Mouse (Mus musculus) hindbrain, postnatal 0 days (tissue): Measurements from ENCODE around the gene Vps37b. TPM values are rescaled to one million over a fixed set of nuclear protein-coding genes. Genes with fewer than 3 reads are reported as not detected.
A peak's percentile ranks its signal among the peaks of the same experiment; 100 is the strongest.

Source experiments
- ATAC-seq: fragments of 200-750 bp; cut with Nextera tagmentation; 2 replicates; pipeline ENCODE4 v1.8.0; 2017; ENCODE audit warnings: mild to moderate bottlenecking, moderate TSS enrichment, moderate library complexity
- DNase-seq: peaks from one replicate; pipeline ENCODE4 v3.0.0-alpha.2; 2015; ENCODE audit warnings: low spot score
- H3K27ac ChIP-seq: fragments of 300-500 bp; sonication (generic); 2 replicates; pipeline ENCODE4 v1.5.1; 2014; ENCODE audit warnings: mild to moderate bottlenecking
- H3K27me3 ChIP-seq: fragments of 300-500 bp; sonication (generic); 2 replicates; pipeline ENCODE4 v1.6.1; 2014; ENCODE audit warnings: low read length, mixed read lengths; ENCODE audit not compliant: insufficient read depth
- H3K36me3 ChIP-seq: fragments of 300-500 bp; sonication (generic); 2 replicates; pipeline ENCODE4 v1.6.1; 2014; ENCODE audit warnings: low read length, mixed read lengths; ENCODE audit not compliant: insufficient read depth
- H3K4me1 ChIP-seq: fragments of 300-500 bp; sonication (generic); 2 replicates; pipeline ENCODE4 v1.6.1; 2014; ENCODE audit warnings: antibody characterized with exemption, low read length, mixed read lengths; ENCODE audit not compliant: insufficient read depth
- H3K4me2 ChIP-seq: fragments of 300-500 bp; sonication (generic); 2 replicates; pipeline ENCODE4 v1.6.1; 2014; ENCODE audit warnings: low read depth, mild to moderate bottlenecking, low read length, moderate library complexity, mixed read lengths
- H3K4me3 ChIP-seq: fragments of 300-500 bp; sonication (generic); 2 replicates; pipeline ENCODE4 v1.5.1; 2014; ENCODE audit warnings: low read length
- H3K9ac ChIP-seq: fragments of 300-500 bp; sonication (generic); replicated peaks from 2 replicates; pipeline ENCODE4 v1.6.1; 2014; ENCODE audit warnings: mild to moderate bottlenecking, low read length, moderate library complexity, mixed read lengths
- H3K9me3 ChIP-seq: fragments of 300-500 bp; sonication (generic); 2 replicates; pipeline ENCODE4 v1.6.1; 2016; ENCODE audit warnings: low read length, mixed read lengths
- CTCF ChIP-seq: IDR thresholded peaks from 2 replicates; pipeline ENCODE4 v1.5.1; 2016; ENCODE audit warnings: antibody characterized with exemption, control low read depth, low read depth
- WGBS: fragments of 180-500 bp; shearing (Covaris S2); extraction: QIAGEN DNeasy Blood & Tissue Kit; methylation state at CpG from one replicate; pipeline ENCODE4 v1.1.7; 2014; 5-methylcytosine and 5-hydroxymethylcytosine counted together
- polyA plus RNA-seq: library from polyadenylated mRNA; unstranded; fragments of >200 nt; fragmentation: Nextera tagmentation; extraction: Ambion mirVana; gene quantifications from 2 replicates; pipeline ENCODE4 v1.2.1, GENCODE M21; 2015
- total RNA-seq: library from RNA; depleted of rRNA; stranded (reverse); fragments of >200 nt; gene quantifications from 2 replicates; pipeline ENCODE4 v1.2.3, GENCODE M21; 2014

Gene Vps37b
- total and polyA plus RNA-seq, 2 experiments from 2014 or later, result 94.0 to 104 TPM

DNA sequence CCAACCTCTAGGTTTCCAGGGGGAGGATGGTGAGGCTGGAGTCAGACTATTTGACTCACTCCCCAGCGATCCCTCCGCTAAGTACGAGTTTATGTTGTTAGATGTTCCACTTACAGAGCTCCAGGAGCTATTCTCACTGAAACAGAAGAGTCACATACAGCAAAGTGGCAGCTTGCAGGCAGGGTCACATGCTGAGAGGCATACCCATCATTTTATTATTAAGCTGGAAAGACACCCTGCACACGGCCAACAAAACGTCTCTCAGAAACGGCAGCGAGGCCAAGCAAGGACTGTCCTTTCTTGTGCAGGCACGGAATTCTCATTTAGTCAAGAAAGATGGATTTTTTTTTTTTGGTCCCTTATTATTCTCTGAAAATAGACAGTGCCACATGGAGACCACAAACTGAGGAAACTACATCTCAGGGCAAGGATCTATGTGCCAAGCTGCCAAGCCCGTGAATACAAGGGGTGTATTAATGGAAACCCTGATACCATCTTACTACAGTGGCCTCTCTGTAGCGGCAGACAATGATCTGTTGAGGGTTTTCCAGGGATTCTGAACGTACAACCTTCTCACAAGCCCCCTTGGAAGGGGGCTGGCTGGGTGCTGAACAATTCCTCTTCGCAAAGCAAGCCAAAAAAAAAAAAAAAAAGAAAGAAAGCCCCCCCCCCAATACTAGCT is 1.5 kb downstream of the Vps37b start:
- 5% methylated on average over 12 of the region's 12 CpGs for WGBS
- Histone ChIP-seq H3K4me1 (peaks cover 32% of the 10 kb centered on the region), H3K36me3 (no peaks in the 10 kb centered on the region), H3K4me2 (peak overlapping the region; percentile 84), H3K9ac (peak overlapping the region; percentile 94), H3K27me3 (no peaks in the 10 kb centered on the region), H3K9me3 (no peaks in the 10 kb centered on the region), H3K4me3 (peak overlapping the region; percentile 93), H3K27ac (peak overlapping the region; percentile 95)
- ATAC-seq (peak; percentile 65), DNase-seq (peak; percentile 76)
- TF ChIP-seq CTCF, result no peak

DNA sequence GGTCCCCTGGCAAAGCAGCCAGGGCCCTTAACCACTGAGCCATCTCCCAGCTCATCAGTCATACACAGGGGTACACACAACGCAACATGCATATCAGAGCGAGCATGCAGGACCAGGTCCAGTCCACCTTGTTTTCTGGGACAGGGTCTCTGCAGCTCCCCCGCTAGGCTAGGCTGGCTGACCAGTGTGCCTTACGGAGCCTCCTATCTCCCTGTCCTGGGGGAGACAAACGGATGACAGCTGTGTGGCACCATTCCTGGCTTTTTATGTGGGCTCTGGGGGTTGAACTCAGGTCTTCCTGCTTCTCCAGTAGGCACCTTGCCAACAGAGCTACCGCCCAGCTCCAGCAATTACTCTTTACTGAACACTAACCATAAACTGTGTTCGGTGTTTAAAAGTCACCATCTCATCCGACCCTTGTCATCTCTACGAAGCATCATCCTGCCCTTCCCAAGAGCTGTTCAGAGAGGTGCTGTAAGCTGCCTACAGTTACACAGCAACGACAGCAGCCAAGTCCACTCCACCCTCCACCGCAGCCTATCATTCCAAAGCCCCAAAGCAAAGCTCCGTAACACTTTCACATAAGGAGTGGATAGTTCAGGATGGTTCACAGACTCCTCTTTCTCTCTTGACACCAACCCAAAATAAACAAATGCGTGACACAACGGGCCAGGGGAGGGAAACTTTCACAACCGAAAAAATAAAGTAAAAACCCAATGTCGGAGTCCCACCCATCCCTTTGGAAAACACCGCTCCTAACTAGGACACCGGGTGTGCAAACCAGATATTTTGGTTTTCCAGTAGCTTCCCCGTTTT is 2.6 kb downstream of the Vps37b start:
- H3K27ac ChIP-seq, result peak overlapping the region; percentile 95

DNA sequence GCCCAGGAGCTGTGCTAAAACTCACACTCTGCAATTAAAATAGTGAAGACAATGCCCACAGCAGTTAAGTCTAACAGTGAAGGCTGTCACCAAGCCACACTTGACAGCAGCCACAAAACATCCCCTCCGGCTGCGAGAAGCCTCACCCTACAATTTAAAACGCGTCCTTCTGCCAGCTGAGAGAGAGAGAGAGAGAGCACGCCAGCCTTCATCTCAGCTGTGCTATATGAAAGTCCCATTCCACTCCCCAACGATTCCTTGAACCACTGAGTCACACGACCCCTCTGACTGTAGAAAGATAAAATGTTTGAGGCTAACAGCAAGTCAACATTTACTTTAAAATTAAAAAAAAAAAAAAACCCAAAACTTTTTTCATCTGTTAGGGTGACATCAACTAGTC is 3.4 kb downstream of the Vps37b start:
- WGBS, result 29% methylated on average over 7 of the region's 7 CpGs
- peak overlapping the region; percentile 95; the same call in 1 of the 2 replicates for H3K27ac ChIP-seq
- no peaks in the 10 kb centered on the region for H3K9me3 ChIP-seq
- H3K27me3 ChIP-seq, result no peaks in the 10 kb centered on the region
- H3K36me3 ChIP-seq, result no peaks in the 10 kb centered on the region
- no peak for TF ChIP-seq CTCF
- peak overlapping the region; percentile 84 for H3K4me2 ChIP-seq
- peak overlapping the region; percentile 93 for H3K4me3 ChIP-seq
- peak overlapping the region; percentile 19; the same call in 1 of the 2 replicates for H3K9ac ChIP-seq
- peaks cover 43% of the 10 kb centered on the region for H3K4me1 ChIP-seq
- DNase-seq (no peak), ATAC-seq (no peak)

More for the DNA sequence above, 2.6 kb downstream of the Vps37b start:
- WGBS, result 53% methylated on average over 19 of the region's 19 CpGs
- no peak for ATAC-seq
- Histone ChIP-seq H3K36me3 (no peaks in the 10 kb centered on the region), H3K4me1 (peaks cover 38% of the 10 kb centered on the region), H3K9me3 (no peaks in the 10 kb centered on the region), H3K4me2 (peak overlapping the region; percentile 84), H3K4me3 (peak overlapping the region; percentile 93), H3K9ac (peak overlapping the region; percentile 94), H3K27me3 (no peaks in the 10 kb centered on the region)
- no peak for TF ChIP-seq CTCF
- DNase-seq, result peak; percentile 27

DNA sequence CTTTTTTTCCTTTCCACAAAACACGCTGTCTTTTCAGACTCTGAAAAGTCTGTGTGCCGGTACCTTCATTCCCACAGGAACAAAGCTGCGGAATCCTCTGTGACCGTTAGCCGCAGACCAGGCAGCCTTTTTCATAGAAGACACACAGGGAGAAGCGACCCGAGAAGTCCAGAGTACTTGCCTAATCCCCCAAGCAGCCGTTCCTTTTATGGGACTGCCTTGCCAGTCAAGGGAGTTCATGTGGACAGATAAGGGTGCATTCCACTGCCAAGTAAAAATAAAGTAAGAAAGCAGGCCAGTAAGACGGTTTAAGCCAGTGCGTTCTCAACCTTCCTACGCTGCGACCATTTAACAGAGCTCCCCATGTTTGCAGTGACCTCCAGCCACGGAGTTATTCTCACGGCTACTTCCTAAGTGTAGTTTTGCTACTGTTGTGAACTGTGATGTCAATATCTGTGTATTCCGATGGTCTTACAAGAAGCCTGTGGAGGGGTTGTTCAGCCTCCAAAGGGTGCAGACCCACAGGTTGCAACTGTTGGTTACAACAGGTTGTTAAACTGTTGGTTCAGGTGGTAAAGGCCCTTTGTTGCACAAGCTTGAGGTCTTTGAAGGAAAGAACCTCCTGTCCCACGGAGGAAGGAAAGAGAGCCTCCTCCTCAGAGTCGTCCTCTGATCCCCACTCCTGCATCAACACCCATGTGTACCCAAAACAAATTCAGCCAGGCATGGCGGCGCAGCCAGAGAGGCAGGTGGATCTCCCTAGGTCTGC is 4.2 kb downstream of the Vps37b start:
- H3K4me3 ChIP-seq, result peak overlapping the region; percentile 93
- ATAC-seq (no peak), DNase-seq (no peak)
- H3K9ac ChIP-seq, result peak overlapping the region; percentile 19
- no peaks in the 10 kb centered on the region for H3K9me3 ChIP-seq
- 39% methylated on average over 19 of the region's 19 CpGs for WGBS
- no peaks in the 10 kb centered on the region for H3K36me3 ChIP-seq
- peak overlapping the region; percentile 95; the same call in 1 of the 2 replicates for H3K27ac ChIP-seq
- H3K4me2 ChIP-seq, result peak overlapping the region; percentile 84
- no peak for TF ChIP-seq CTCF
- no peaks in the 10 kb centered on the region for H3K27me3 ChIP-seq
- H3K4me1 ChIP-seq, result peaks cover 44% of the 10 kb centered on the region

DNA sequence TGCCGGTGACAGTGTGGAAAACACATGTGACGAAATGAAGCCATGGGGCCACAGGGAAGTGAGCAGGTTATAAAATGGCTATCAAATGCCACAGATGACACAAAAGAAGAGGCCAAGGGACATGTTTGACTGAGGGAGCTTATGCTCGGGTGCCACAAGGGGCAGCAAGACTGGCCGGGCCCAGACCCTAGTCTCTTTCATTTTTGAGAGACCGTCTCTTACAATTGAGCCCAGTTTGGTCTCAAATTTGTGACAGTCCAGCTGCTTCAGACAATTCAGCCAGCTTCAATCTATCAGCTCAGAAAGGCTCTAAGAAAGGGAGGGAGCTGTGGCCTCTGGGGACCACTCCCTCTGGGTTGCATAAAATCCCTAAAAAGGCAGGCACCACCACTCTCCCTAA is 5.5 kb downstream of the Vps37b start:
- ATAC-seq (no peak), DNase-seq (no peak)
- Histone ChIP-seq H3K4me1 (peaks cover 44% of the 10 kb centered on the region), H3K9ac (0 out of 2 replicates have a peak overlapping the region, but pooled peaks have one; percentile 30), H3K27ac (peak overlapping the region; percentile 70), H3K4me3 (no peak overlapping the region), H3K36me3 (no peaks in the 10 kb centered on the region), H3K4me2 (peak overlapping the region; percentile 34), H3K9me3 (no peaks in the 10 kb centered on the region), H3K27me3 (no peaks in the 10 kb centered on the region)
- 44% methylated on average over 5 of the region's 5 CpGs for WGBS
- TF ChIP-seq CTCF, result peak; percentile 27; the same call in 1 of the 2 replicates
